Mouse (Mus musculus): ENCODE measurements at regions not wholly inside any gene's neighbourhood (a gene's known extent, or its start where the extent isn't known, plus 50 kb on each side); places are given as distances from the start of the nearest gene placed in this dataset. TPM values are rescaled to one million over a fixed set of nuclear protein-coding genes. Genes with fewer than 3 reads are reported as not detected.
A peak's percentile ranks its signal among the peaks of the same experiment; 100 is the strongest.

DNA sequence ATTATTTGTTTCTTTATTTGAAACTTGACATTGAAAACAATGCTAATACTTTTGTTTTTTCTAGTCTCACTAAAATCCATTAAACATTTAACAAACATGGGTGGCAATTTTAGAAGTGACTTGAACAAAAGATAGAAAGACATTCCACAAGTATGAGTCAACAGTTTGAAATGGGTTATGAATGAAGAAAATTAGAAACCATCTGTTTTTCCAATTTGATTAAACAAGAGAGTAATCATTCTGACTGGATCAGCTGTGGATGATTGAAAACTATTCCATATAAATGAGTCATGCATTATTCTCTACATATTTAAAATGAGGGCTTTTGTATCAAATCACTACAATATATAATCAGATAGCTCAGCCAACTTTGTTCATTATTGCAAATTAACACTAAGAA, 334.8 kb upstream of the Olfr161 start:
- DNase-seq: no peak
- H3K9me3 ChIP-seq (ENCODE audit: control insufficient read depth, low read length): peaks cover 61% of the 10 kb centered on the region
- no peaks in the 10 kb centered on the region for H3K36me3 ChIP-seq (ENCODE audit: control insufficient read depth, insufficient read depth, low read length)
- no peak overlapping the region for H3K9ac ChIP-seq (replicated peaks; ENCODE audit: low read length)
- no peak overlapping the region for H3K4me3 ChIP-seq (replicated peaks; ENCODE audit: low read depth, low read length)
- no peak overlapping the region for H3K27ac ChIP-seq (replicated peaks; ENCODE audit: low read depth, low read length)
- no peaks in the 10 kb centered on the region for H3K27me3 ChIP-seq (ENCODE audit: control insufficient read depth, insufficient read depth, low read length)
- no peaks in the 10 kb centered on the region for H3K4me1 ChIP-seq (ENCODE audit: control insufficient read depth, insufficient read depth, low read length)
- ATAC-seq (ENCODE audit: low FRiP score, low TSS enrichment): no peak
- H3K4me2 ChIP-seq (ENCODE audit: low read length): no peak overlapping the region

- 85% methylated on average over 1 of the region's 1 CpGs for WGBS
- H3K27ac ChIP-seq (replicated peaks; ENCODE audit: low read depth, low read length): no peak overlapping the region
- no peaks in the 10 kb centered on the region for H3K4me1 ChIP-seq (ENCODE audit: control insufficient read depth, insufficient read depth, low read length)
- ATAC-seq (ENCODE audit: low FRiP score, low TSS enrichment) (0 out of 2 replicates have a peak, but pooled peaks have one; percentile 10), DNase-seq (no peak)
- H3K9ac ChIP-seq (replicated peaks; ENCODE audit: low read length): no peak overlapping the region
- no peaks in the 10 kb centered on the region for H3K36me3 ChIP-seq (ENCODE audit: control insufficient read depth, insufficient read depth, low read length)
- no peak overlapping the region for H3K4me2 ChIP-seq (ENCODE audit: low read length)
- no peaks in the 10 kb centered on the region for H3K27me3 ChIP-seq (ENCODE audit: control insufficient read depth, insufficient read depth, low read length)
- no peak overlapping the region for H3K4me3 ChIP-seq (replicated peaks; ENCODE audit: low read depth, low read length)
- peaks cover 66% of the 10 kb centered on the region for H3K9me3 ChIP-seq (ENCODE audit: control insufficient read depth, low read length)
Observed at GRCm38 (mm10) chr16:3265351-3265750, 325.5 kb upstream of the Olfr161 start.

GRCm38 (mm10) chr16:3271819-3272490, 318.9 kb upstream of the Olfr161 start:
- Histone ChIP-seq H3K27me3 (ENCODE audit: control insufficient read depth, insufficient read depth, low read length) (no peaks in the 10 kb centered on the region), H3K9me3 (ENCODE audit: control insufficient read depth, low read length) (peaks cover 68% of the 10 kb centered on the region), H3K27ac (replicated peaks; ENCODE audit: low read depth, low read length) (no peak overlapping the region), H3K4me3 (replicated peaks; ENCODE audit: low read depth, low read length) (no peak overlapping the region), H3K36me3 (ENCODE audit: control insufficient read depth, insufficient read depth, low read length) (no peaks in the 10 kb centered on the region), H3K9ac (replicated peaks; ENCODE audit: low read length) (no peak overlapping the region), H3K4me1 (ENCODE audit: control insufficient read depth, insufficient read depth, low read length) (no peaks in the 10 kb centered on the region), H3K4me2 (ENCODE audit: low read length) (no peak overlapping the region)
- peak; percentile 21 for ATAC-seq (ENCODE audit: low FRiP score, low TSS enrichment)
- 56% methylated on average over 2 of the region's 2 CpGs for WGBS
- no peak for DNase-seq

- DNase-seq (no peak), ATAC-seq (ENCODE audit: low FRiP score, low TSS enrichment) (no peak)
- no peaks in the 10 kb centered on the region for H3K4me1 ChIP-seq (ENCODE audit: control insufficient read depth, insufficient read depth, low read length)
- no peak overlapping the region for H3K9ac ChIP-seq (replicated peaks; ENCODE audit: low read length)
- 87% methylated on average over 2 of the region's 2 CpGs for WGBS
- H3K4me3 ChIP-seq (replicated peaks; ENCODE audit: low read depth, low read length): no peak overlapping the region
- H3K9me3 ChIP-seq (ENCODE audit: control insufficient read depth, low read length): peaks cover 71% of the 10 kb centered on the region
- H3K27me3 ChIP-seq (ENCODE audit: control insufficient read depth, insufficient read depth, low read length): no peaks in the 10 kb centered on the region
- no peak overlapping the region for H3K27ac ChIP-seq (replicated peaks; ENCODE audit: low read depth, low read length)
- H3K36me3 ChIP-seq (ENCODE audit: control insufficient read depth, insufficient read depth, low read length): no peaks in the 10 kb centered on the region
- no peak overlapping the region for H3K4me2 ChIP-seq (ENCODE audit: low read length)
Observed at GRCm38 (mm10) chr16:3273427-3273826, 317.4 kb upstream of the Olfr161 start.

Small RNA genes in the stretch of these regions (microRNA-seq; reads per million reads assigned to microRNA genes)
- not detected for gene Gm23215
